Mouse (Mus musculus) megakaryocyte, embryonic 14.5 days (primary cell): ENCODE measurements at regions not wholly inside any gene's neighbourhood (a gene's known extent, or its start where the extent isn't known, plus 50 kb on each side); places are given as distances from the start of the nearest gene placed in this dataset.

Experiments
- FLI1 ChIP-seq: IDR thresholded peaks from 2 replicates; pipeline ENCODE4 v1.6.1; 2012; ENCODE audit warnings: low read length, inconsistent platforms, mixed read lengths
- GATA1 ChIP-seq: IDR thresholded peaks from 3 replicates; pipeline ENCODE4 v1.6.1; 2012; ENCODE audit warnings: mixed read lengths, low read length, inconsistent platforms, borderline replicate concordance

- TF ChIP-seq GATA1 (no peak), FLI1 (no peak)
Measured at GRCm38 (mm10) chr17:84045812-84046211, 141.9 kb downstream of the Zfp36l2 start.
